ENCODE assay signal across 8 mouse cellular contexts in genomic region chr16:30009521-30010186, GRCm38 (mm10). TPM values are rescaled to one million over a fixed set of nuclear protein-coding genes. Genes with fewer than 3 reads are reported as not detected.
A peak's percentile ranks its signal among the peaks of the same experiment; 100 is the strongest.
DNase-seq lines count a peak whose midpoint lies in the region; ATAC-seq lines count a peak whose summit lies in the region.

No protein-coding gene starts in this region.

- H3K4me1 ChIP-seq in embryonic facial prominence, embryonic 14.5 days (ENCODE audit: control insufficient read depth, insufficient read depth, low read length), result peaks cover 28% of the 10 kb centered on the region
- H3K4me1 ChIP-seq in midbrain, embryonic 10.5 days, result peaks cover 44% of the 10 kb centered on the region

- H3K4me2 ChIP-seq in embryonic facial prominence, embryonic 14.5 days (ENCODE audit: low read depth, low read length), result peak overlapping the region; percentile 82

- H3K27ac ChIP-seq in embryonic facial prominence, embryonic 14.5 days (replicated peaks; ENCODE audit: low read depth, low read length), result peak overlapping the region; percentile 62
- peak overlapping the region; percentile 91 for H3K27ac ChIP-seq in midbrain, embryonic 10.5 days (replicated peaks)

- DNase-seq in urinary bladder, postnatal 14 days (ENCODE audit: low spot score), result peak; percentile 22
- DNase-seq in urinary bladder, adult 2 months (ENCODE audit: low spot score), result no peak
- DNase-seq in embryonic facial prominence, embryonic 14.5 days (ENCODE audit: low spot score), result peak; percentile 82
- DNase-seq in heart, postnatal 14 days, result peak; percentile 39 to 52
- DNase-seq in kidney, postnatal 4 days, result peak; percentile 52 to 67
- no peak for DNase-seq in midbrain, embryonic 10.5 days (ENCODE audit: low spot score)
- no peak for DNase-seq in left cerebral cortex, adult 9 months (ENCODE audit: low spot score in 2 of 2)
- no peak for DNase-seq in urinary bladder, postnatal 25 days (ENCODE audit: low spot score)

- H3K9ac ChIP-seq in embryonic facial prominence, embryonic 14.5 days (ENCODE audit: low read depth, low read length), result peak overlapping the region; percentile 57; the same call in 1 of the 2 replicates

- no peaks in the 10 kb centered on the region for H3K27me3 ChIP-seq in embryonic facial prominence, embryonic 14.5 days (replicated peaks; ENCODE audit: control insufficient read depth, insufficient read depth, low read length)
- peaks cover 79% of the 10 kb centered on the region for H3K27me3 ChIP-seq in midbrain, embryonic 10.5 days (ENCODE audit: low read depth, poor library complexity, severe bottlenecking)

- H3K36me3 ChIP-seq in embryonic facial prominence, embryonic 14.5 days (ENCODE audit: control insufficient read depth, insufficient read depth, low read length), result no peaks in the 10 kb centered on the region
- H3K36me3 ChIP-seq in midbrain, embryonic 10.5 days, result no peaks in the 10 kb centered on the region

- intact Hi-C loops in heart, postnatal 14 days (cut with DNase I), result loop anchor here (1.0 to 5.0 kb wide), 6 partner anchors 56 to 275 kb away; no protein-coding TSS in a partner anchor

- peak overlapping the region; percentile 41 for H3K4me3 ChIP-seq in embryonic facial prominence, embryonic 14.5 days (ENCODE audit: low read depth, low read length)
- peak overlapping the region; percentile 64 for H3K4me3 ChIP-seq in midbrain, embryonic 10.5 days

- H3K9me3 ChIP-seq in embryonic facial prominence, embryonic 14.5 days (ENCODE audit: control insufficient read depth, low read length), result no peaks in the 10 kb centered on the region
- no peaks in the 10 kb centered on the region for H3K9me3 ChIP-seq in midbrain, embryonic 10.5 days (replicated peaks)

- WGBS in embryonic facial prominence, embryonic 14.5 days, result 13% methylated on average over 17 of the region's 17 CpGs
- 21% methylated on average over 17 of the region's 17 CpGs for WGBS in midbrain, embryonic 10.5 days

- 0 out of 2 replicates have a peak, but pooled peaks have one; percentile 11 for ATAC-seq in embryonic facial prominence, embryonic 14.5 days (ENCODE audit: low read depth)

RNA-seq across cellular contexts. Expression of gene Hes1, which starts 54.5 kb away (rescaled TPM):
- polyA plus RNA-seq in urinary bladder, adult 2 months (2012; rRNA removed), result 112 and 154 TPM in 2 replicates
- polyA plus RNA-seq in embryonic facial prominence, embryonic 14.5 days (2014; fragmentation: Nextera tagmentation; extraction: Ambion mirVana), result 49.8 and 53.5 TPM in 2 replicates
- total RNA-seq in heart, postnatal 14 days (2021), result 10 to 100 TPM; 28.9 to 30.9 TPM
- 32.2 and 42.5 TPM in 2 replicates for polyA plus RNA-seq in midbrain, embryonic 10.5 days (2016; fragmentation: Nextera tagmentation; extraction: Ambion mirVana)

Comparison
In these comparisons a context has a peak if more than half of its experiments do, and no peak if none do; other contexts are left out.
1. DNase-seq: peak in urinary bladder, postnatal 14 days (single experiment), embryonic facial prominence, embryonic 14.5 days (single experiment), heart, postnatal 14 days (2 of 2) and kidney, postnatal 4 days (2 of 2); none in urinary bladder, adult 2 months (single experiment), midbrain, embryonic 10.5 days (single experiment), left cerebral cortex, adult 9 months (0 of 2) and urinary bladder, postnatal 25 days (single experiment).